Mouse (Mus musculus): ENCODE data around the gene Kti12. TPM values are rescaled to one million over a fixed set of nuclear protein-coding genes. Genes with fewer than 3 reads are reported as not detected.

The Kti12 gene
- polyA plus RNA-seq, 1 experiment from 2014 or later = 31.3 TPM

GRCm38 (mm10) chr4:108883815-108884214 is 36.2 kb downstream of the Kti12 start:
- no peak for ATAC-seq (replicated peaks; ENCODE audit: insufficient number of reproducible peaks, low FRiP score, low TSS enrichment)

DNA sequence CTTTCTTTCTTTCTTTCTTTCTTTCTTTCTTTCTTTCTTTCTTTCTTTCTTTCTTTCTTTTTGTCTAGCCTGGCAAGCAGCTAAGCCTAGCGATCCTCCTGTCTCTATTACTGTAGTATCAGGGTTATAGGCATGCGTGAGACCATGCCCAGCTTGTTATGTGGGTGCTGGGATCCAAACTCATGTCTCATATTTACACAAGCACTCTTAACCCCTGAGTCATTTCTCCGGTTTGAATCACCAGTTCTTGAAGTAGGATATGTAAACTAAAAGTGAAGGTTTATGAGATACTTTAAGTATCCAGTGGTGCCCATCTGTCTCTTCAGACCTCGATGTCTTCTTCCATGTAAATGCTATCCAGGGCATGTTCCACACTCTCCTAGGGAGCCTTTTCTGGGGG is 39.9 kb downstream of the Kti12 start:
- H3K9ac ChIP-seq (ENCODE audit: low read depth, low read length) = no peak overlapping the region
- H3K27ac ChIP-seq (ENCODE audit: low read depth, low read length) = no peak overlapping the region
- H3K4me3 ChIP-seq (ENCODE audit: low read depth, low read length) = no peak overlapping the region
- no peaks in the 10 kb centered on the region for H3K27me3 ChIP-seq (ENCODE audit: control insufficient read depth, insufficient read depth, low read length)
- H3K9me3 ChIP-seq (replicated peaks; ENCODE audit: control insufficient read depth, low read length) = no peaks in the 10 kb centered on the region
- WGBS (ENCODE audit: insufficient replicate concordance) = 83% methylated on average over 4 of the region's 4 CpGs
- H3K4me2 ChIP-seq = no peak overlapping the region
- H3K36me3 ChIP-seq (ENCODE audit: control insufficient read depth, insufficient read depth, low read length) = no peaks in the 10 kb centered on the region
- no peaks in the 10 kb centered on the region for H3K4me1 ChIP-seq (ENCODE audit: control insufficient read depth, insufficient read depth, low read length)
- ATAC-seq (replicated peaks; ENCODE audit: insufficient number of reproducible peaks, low FRiP score, low TSS enrichment) = no peak

More at GRCm38 (mm10) chr4:108883815-108884214, 36.2 kb downstream of the Kti12 start:
- H3K36me3 ChIP-seq (ENCODE audit: control insufficient read depth, insufficient read depth, low read length) = no peaks in the 10 kb centered on the region
- H3K9ac ChIP-seq (ENCODE audit: low read depth, low read length) = no peak overlapping the region
- H3K4me1 ChIP-seq (ENCODE audit: control insufficient read depth, insufficient read depth, low read length) = no peaks in the 10 kb centered on the region; the same call in 1 of the 2 replicates
- no peaks in the 10 kb centered on the region for H3K27me3 ChIP-seq (ENCODE audit: control insufficient read depth, insufficient read depth, low read length)
- H3K4me2 ChIP-seq = no peak overlapping the region
- H3K9me3 ChIP-seq (replicated peaks; ENCODE audit: control insufficient read depth, low read length) = no peaks in the 10 kb centered on the region
- no peak overlapping the region for H3K4me3 ChIP-seq (ENCODE audit: low read depth, low read length)
- WGBS (ENCODE audit: insufficient replicate concordance) = 41% methylated on average over 13 of the region's 13 CpGs
- H3K27ac ChIP-seq (ENCODE audit: low read depth, low read length) = no peak overlapping the region

- Histone ChIP-seq H3K36me3 (ENCODE audit: control insufficient read depth, insufficient read depth, low read length) (no peaks in the 10 kb centered on the region), H3K4me2 (no peak overlapping the region), H3K9me3 (replicated peaks; ENCODE audit: control insufficient read depth, low read length) (no peaks in the 10 kb centered on the region), H3K27ac (ENCODE audit: low read depth, low read length) (no peak overlapping the region), H3K9ac (ENCODE audit: low read depth, low read length) (no peak overlapping the region), H3K4me3 (ENCODE audit: low read depth, low read length) (no peak overlapping the region), H3K27me3 (ENCODE audit: control insufficient read depth, insufficient read depth, low read length) (no peaks in the 10 kb centered on the region), H3K4me1 (ENCODE audit: control insufficient read depth, insufficient read depth, low read length) (no peaks in the 10 kb centered on the region)
- WGBS (ENCODE audit: insufficient replicate concordance) = 76% methylated on average over 6 of the region's 6 CpGs
- no peak for ATAC-seq (replicated peaks; ENCODE audit: insufficient number of reproducible peaks, low FRiP score, low TSS enrichment)
Observed at GRCm38 (mm10) chr4:108890876-108891275, 43.3 kb downstream of the Kti12 start.

Other genes with a start within 250 kb of the Kti12 start
- gene Cc2d1b, start 227.8 kb upstream of the Kti12 start, polyA plus RNA-seq (2014; fragmentation: Nextera tagmentation; extraction: Ambion mirVana) = 16.1 and 18.7 TPM in 2 replicates
- gene 3110021N24Rik, start 128.1 kb upstream of the Kti12 start, polyA plus RNA-seq (2014; fragmentation: Nextera tagmentation; extraction: Ambion mirVana) = 1.1 and 1.6 TPM in 2 replicates
- gene Zfyve9, start 67.0 kb upstream of the Kti12 start, polyA plus RNA-seq (2014; fragmentation: Nextera tagmentation; extraction: Ambion mirVana) = 2.2 and 4.4 TPM in 2 replicates
- gene Btf3l4, start 14.2 kb upstream of the Kti12 start, polyA plus RNA-seq (2014; fragmentation: Nextera tagmentation; extraction: Ambion mirVana) = 157 and 162 TPM in 2 replicates
- gene Txndc12, start 13.2 kb upstream of the Kti12 start, polyA plus RNA-seq (2014; fragmentation: Nextera tagmentation; extraction: Ambion mirVana) = 123 and 132 TPM in 2 replicates
- 0.59 and 1.4 TPM in 2 replicates for gene A730015C16Rik, start 834 bp downstream of the Kti12 start, polyA plus RNA-seq (2014; fragmentation: Nextera tagmentation; extraction: Ambion mirVana)
- 11.1 and 13.3 TPM in 2 replicates for gene Rab3b, start 31.3 kb downstream of the Kti12 start, polyA plus RNA-seq (2014; fragmentation: Nextera tagmentation; extraction: Ambion mirVana)
- gene Nrd1, start 152.9 kb downstream of the Kti12 start, polyA plus RNA-seq (2014; fragmentation: Nextera tagmentation; extraction: Ambion mirVana) = 42.5 and 46.6 TPM in 2 replicates

Data from heart, embryonic 11.5 days (tissue).